Mouse (Mus musculus): Measurements from ENCODE around the gene Ankrd26.

DNA sequence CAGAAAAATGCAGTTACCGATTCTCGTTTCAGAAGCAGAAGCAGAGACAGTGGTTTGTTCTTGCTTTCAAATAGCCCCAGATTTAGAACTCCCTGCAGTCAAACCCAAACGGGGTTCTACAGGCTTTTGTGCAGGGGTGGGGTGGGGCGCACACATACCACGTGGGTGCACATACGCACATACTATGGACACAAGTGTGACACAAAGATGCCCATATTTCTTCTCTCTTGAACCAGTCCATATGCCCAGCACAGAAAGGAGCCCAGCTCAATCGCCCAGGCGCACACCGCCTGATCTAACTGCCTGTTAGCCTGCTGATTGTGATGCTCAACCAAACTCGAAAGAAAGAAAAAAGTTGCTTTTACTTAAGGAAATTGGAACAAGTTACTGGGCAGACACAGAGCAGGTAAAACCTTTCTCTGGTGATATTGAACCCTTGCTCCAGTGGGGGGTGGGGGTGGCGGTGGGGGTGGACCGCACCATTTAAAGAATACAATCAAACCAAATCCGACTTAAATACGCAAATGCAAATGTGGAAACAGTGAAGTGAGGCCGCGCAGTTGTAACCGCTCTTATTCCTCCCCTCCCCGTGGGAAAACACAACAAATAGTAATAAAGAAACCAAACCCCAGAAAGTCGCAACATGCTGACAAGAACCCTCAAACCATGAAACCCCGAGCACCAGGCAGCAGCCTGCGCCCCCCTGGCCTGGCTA, 30.8 kb upstream of the Ankrd26 start:
- TF ChIP-seq GATA1 (IDR thresholded peaks at IDR 0.05; ENCODE audit: borderline replicate concordance, low read length) (no peak), FLI1 (IDR thresholded peaks at IDR 0.05; ENCODE audit: low read length) (no peak)

Data from megakaryocyte, embryonic 14.5 days (primary cell).